Mouse (Mus musculus) embryonic fibroblast, embryonic 13.5 days (primary cell): ENCODE data around the gene Chic1.

ENCODE experiments used
- CTCF ChIP-seq: IDR thresholded peaks from 2 replicates; pipeline ENCODE4 v1.5.1; 2011; ENCODE audit warnings: mild to moderate bottlenecking, control low read depth, low read length, moderate library complexity, borderline replicate concordance; ENCODE audit not compliant: insufficient read depth
- POLR2A ChIP-seq: IDR thresholded peaks from 2 replicates; pipeline ENCODE4 v1.6.1; 2011; ENCODE audit warnings: low read depth, mild to moderate bottlenecking, control low read depth, low read length, moderate library complexity

DNA sequence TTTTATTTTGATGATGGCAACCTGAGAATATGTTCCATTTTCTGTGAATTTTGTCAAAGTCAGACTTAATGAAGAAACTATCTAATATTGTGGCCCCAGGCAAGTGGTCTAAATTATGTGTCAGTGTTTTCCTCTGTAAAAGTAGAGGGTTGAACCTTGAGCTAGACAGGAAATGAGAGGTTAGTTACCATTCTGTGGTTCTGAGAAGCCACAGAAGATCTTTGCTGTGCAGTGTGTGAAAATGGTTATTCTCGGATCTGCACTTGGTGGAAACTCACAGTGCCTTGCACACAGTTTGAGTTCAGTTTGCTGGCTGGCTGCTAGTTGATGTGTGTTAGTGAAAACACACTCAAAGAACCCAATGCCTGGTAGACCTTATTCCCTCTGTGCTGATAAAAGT is 37.6 kb downstream of the Chic1 start:
- TF ChIP-seq CTCF = no peak
- no peak for TF ChIP-seq POLR2A
